Mouse (Mus musculus) activated CD4-positive, CD25-positive, alpha-beta regulatory T cell, adult 9 weeks (primary cell): ENCODE data around the gene Glrx5. TPM values are rescaled to one million over a fixed set of nuclear protein-coding genes. Genes with fewer than 3 reads are reported as not detected.

Experiments
- polyA plus RNA-seq: library from polyadenylated mRNA; unstranded; fragments of 100-300 nt; shearing (Covaris generic); gene quantifications from one replicate; pipeline ENCODE4 v1.2.1, GENCODE M21; 2017

Glrx5 gene
- 9.0 TPM for polyA plus RNA-seq

GRCm38 (mm10) chr12:105032147-105032831 lies at the start of gene Glrx5:
Gene Glrx5, plus strand, starts transcription at chr12:105032688.

DNA sequence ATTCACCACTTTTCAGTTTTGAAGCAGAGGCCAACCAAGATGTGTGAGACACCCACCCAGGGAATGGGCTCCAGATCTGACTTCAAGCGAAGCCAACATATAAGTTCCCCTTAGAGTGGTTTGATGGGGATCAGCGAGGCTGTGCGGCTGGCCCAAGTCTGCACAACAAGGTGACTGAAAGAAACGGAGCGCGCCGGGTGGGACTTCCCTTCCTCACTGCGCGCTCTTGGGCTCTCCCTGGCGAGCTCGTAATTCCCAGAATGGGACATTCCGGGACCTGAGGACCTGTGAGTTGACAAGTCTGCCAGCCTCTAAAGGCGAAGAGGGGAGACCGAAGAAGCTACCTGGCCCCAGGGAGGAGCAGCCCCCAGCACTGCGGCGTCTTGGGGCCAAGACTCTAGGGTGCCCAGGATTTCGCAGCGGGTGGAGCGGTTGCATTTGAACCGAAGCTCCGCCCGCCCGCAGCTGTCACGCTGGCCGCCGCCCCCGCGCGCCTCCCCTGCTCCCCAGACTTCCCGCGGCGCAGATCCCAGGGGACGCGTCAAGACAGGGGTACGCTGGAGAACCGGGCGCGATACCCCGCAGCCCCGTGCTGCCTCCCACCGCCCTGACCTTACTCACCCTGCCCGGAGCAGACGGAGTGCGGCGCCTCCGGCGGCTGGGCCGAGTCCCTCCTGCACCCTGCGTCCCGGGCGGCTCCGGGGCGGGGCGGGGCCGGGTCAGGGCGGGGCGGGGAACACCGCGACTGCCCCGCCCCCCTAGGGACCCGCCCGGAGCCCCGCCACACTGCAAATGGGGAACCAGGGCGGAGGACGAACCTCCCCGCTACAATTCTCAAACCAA lies 22.9 kb upstream of the Glrx5 start, which contains the start of gene Syne3:
Gene Syne3 (minus strand): TSS at position 440 of the 843 bp plus-strand sequence.

Other genes with a start within 250 kb of the Glrx5 start
- gene Clmn, start 167.6 kb upstream of the Glrx5 start, polyA plus RNA-seq: not detected
- gene Syne3, start 22.9 kb upstream of the Glrx5 start, polyA plus RNA-seq: 8.4 TPM
- not detected for gene Tcl1b2, start 113.3 kb downstream of the Glrx5 start, polyA plus RNA-seq
- gene Tcl1b1, start 127.0 kb downstream of the Glrx5 start, polyA plus RNA-seq: not detected
- not detected for gene Tcl1b5, start 143.7 kb downstream of the Glrx5 start, polyA plus RNA-seq
- not detected for gene Tcl1b3, start 158.4 kb downstream of the Glrx5 start, polyA plus RNA-seq
- gene Tcl1b4, start 169.3 kb downstream of the Glrx5 start, polyA plus RNA-seq: not detected
- not detected for gene Tcl1, start 190.1 kb downstream of the Glrx5 start, polyA plus RNA-seq